Mouse (Mus musculus): Measurements from ENCODE around the gene Gtf3c1.

The Gtf3c1 gene

GRCm38 (mm10) chr7:125615453-125615852 is 92.1 kb downstream of the Gtf3c1 start:
- no peak for DNase-seq

- no peak for DNase-seq
Observed at GRCm38 (mm10) chr7:125613579-125613978, 94.0 kb downstream of the Gtf3c1 start.

- DNase-seq, result no peak
Observed at GRCm38 (mm10) chr7:125608183-125608688, 99.3 kb downstream of the Gtf3c1 start.

GRCm38 (mm10) chr7:125607384-125608182 is 100.0 kb downstream of the Gtf3c1 start:
- DNase-seq, result no peak

GRCm38 (mm10) chr7:125606265-125607164 is 101.1 kb downstream of the Gtf3c1 start:
- DNase-seq, result no peak

- DNase-seq, result no peak
Observed at GRCm38 (mm10) chr7:125605725-125606139, 101.8 kb downstream of the Gtf3c1 start.

GRCm38 (mm10) chr7:125604362-125605319 is 102.9 kb downstream of the Gtf3c1 start:
- DNase-seq, result no peak

- peak; percentile 18 for DNase-seq
Observed at GRCm38 (mm10) chr7:125603185-125603631, 104.4 kb downstream of the Gtf3c1 start, which contains the start of gene Il21r. Il21r (plus strand) TSS chr7:125603429.

- DNase-seq, result no peak
Observed at GRCm38 (mm10) chr7:125601821-125602448, 105.6 kb downstream of the Gtf3c1 start.

- no peak for DNase-seq
Observed at GRCm38 (mm10) chr7:125601280-125601670, 106.3 kb downstream of the Gtf3c1 start.

- no peak for DNase-seq
Observed at GRCm38 (mm10) chr7:125600612-125601279, 106.8 kb downstream of the Gtf3c1 start.

GRCm38 (mm10) chr7:125600136-125600535 is 107.4 kb downstream of the Gtf3c1 start:
- no peak for DNase-seq

GRCm38 (mm10) chr7:125599373-125599973 is 108.1 kb downstream of the Gtf3c1 start:
- DNase-seq, result no peak

- DNase-seq, result no peak
Observed at GRCm38 (mm10) chr7:125597516-125598347, 109.8 kb downstream of the Gtf3c1 start.

GRCm38 (mm10) chr7:125597083-125597482 is 110.5 kb downstream of the Gtf3c1 start:
- DNase-seq, result no peak

- no peak for DNase-seq
Observed at GRCm38 (mm10) chr7:125596406-125596805, 111.2 kb downstream of the Gtf3c1 start.

GRCm38 (mm10) chr7:125593831-125594230 is 113.7 kb downstream of the Gtf3c1 start:
- DNase-seq, result no peak

Data from kidney, postnatal 10 days (tissue).